Mouse (Mus musculus) lung, embryonic 16.5 days (tissue): ENCODE measurements around the gene Pmvk. TPM values are rescaled to one million over a fixed set of nuclear protein-coding genes. Genes with fewer than 3 reads are reported as not detected.

ENCODE experiments used
- ATAC-seq: fragments of 200-750 bp; cut with Nextera tagmentation; 2 replicates; pipeline ENCODE4 v1.8.0; 2017; ENCODE audit warnings: low read depth, mild to moderate bottlenecking, moderate library complexity
- H3K27ac ChIP-seq: fragments of 300-500 bp; sonication (generic); 2 replicates; pipeline ENCODE4 v1.5.1; 2014; ENCODE audit warnings: mild to moderate bottlenecking, control low read depth, low read length
- H3K27me3 ChIP-seq: fragments of 300-500 bp; sonication (generic); 2 replicates; pipeline ENCODE4 v1.6.1; 2014; ENCODE audit warnings: low read depth, low read length, mixed read lengths; ENCODE audit not compliant: control insufficient read depth, insufficient read depth
- H3K36me3 ChIP-seq: fragments of 300-500 bp; sonication (generic); 2 replicates; pipeline ENCODE4 v1.6.1; 2014; ENCODE audit warnings: low read length; ENCODE audit not compliant: control insufficient read depth, insufficient read depth
- H3K4me1 ChIP-seq: fragments of 300-500 bp; sonication (generic); replicated peaks from 2 replicates; pipeline ENCODE4 v1.6.1; 2014; ENCODE audit warnings: low read length, mixed read lengths; ENCODE audit not compliant: control insufficient read depth, insufficient read depth
- H3K4me2 ChIP-seq: fragments of 300-500 bp; sonication (generic); 2 replicates; pipeline ENCODE4 v1.6.1; 2014; ENCODE audit warnings: low read depth, low read length, control low read depth
- H3K4me3 ChIP-seq: fragments of 300-500 bp; sonication (generic); 2 replicates; pipeline ENCODE4 v1.5.1; 2014; ENCODE audit warnings: mild to moderate bottlenecking, low read length, control low read depth
- H3K9ac ChIP-seq: fragments of 300-500 bp; sonication (generic); 2 replicates; pipeline ENCODE4 v1.6.1; 2014; ENCODE audit warnings: low read length, control low read depth
- H3K9me3 ChIP-seq: fragments of 300-500 bp; sonication (generic); 2 replicates; pipeline ENCODE4 v1.6.1; 2016; ENCODE audit warnings: low read length; ENCODE audit not compliant: control insufficient read depth
- WGBS: fragments of 180-500 bp; shearing (Covaris S2); extraction: QIAGEN DNeasy Blood & Tissue Kit; methylation state at CpG from one replicate; pipeline ENCODE4 v1.1.7; 2014; 5-methylcytosine and 5-hydroxymethylcytosine counted together
- polyA plus RNA-seq: library from polyadenylated mRNA; unstranded; fragments of >200 nt; fragmentation: Nextera tagmentation; extraction: Ambion mirVana; gene quantifications from 2 replicates; pipeline ENCODE4 v1.2.1, GENCODE M21; 2015

Pmvk gene
- polyA plus RNA-seq, 1 experiment from 2014 or later: 44.4 TPM

DNA sequence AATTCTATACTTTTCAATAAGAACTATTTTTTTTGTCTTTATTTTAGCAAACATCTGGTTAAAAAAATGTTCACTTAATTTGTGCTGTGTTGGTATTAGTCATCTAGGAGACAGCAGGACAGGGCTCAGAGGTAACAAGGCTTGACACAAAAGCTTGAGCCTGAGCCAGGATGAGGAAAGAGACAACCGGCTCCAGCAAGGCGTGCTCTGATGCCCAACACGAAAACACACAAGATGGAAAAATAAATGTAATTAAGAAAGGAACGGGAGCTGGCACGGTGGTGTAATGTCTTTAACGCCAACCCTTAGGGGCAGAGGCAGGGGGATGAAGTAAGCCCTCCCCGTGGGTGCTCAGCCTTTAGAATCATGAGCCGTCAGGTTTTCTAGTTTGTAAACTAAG is 31.8 kb downstream of the Pmvk start:
- WGBS: 78% methylated on average over 8 of the region's 8 CpGs
- Histone ChIP-seq H3K9ac (no peak overlapping the region), H3K27me3 (peaks cover 4% of the 10 kb centered on the region)

DNA sequence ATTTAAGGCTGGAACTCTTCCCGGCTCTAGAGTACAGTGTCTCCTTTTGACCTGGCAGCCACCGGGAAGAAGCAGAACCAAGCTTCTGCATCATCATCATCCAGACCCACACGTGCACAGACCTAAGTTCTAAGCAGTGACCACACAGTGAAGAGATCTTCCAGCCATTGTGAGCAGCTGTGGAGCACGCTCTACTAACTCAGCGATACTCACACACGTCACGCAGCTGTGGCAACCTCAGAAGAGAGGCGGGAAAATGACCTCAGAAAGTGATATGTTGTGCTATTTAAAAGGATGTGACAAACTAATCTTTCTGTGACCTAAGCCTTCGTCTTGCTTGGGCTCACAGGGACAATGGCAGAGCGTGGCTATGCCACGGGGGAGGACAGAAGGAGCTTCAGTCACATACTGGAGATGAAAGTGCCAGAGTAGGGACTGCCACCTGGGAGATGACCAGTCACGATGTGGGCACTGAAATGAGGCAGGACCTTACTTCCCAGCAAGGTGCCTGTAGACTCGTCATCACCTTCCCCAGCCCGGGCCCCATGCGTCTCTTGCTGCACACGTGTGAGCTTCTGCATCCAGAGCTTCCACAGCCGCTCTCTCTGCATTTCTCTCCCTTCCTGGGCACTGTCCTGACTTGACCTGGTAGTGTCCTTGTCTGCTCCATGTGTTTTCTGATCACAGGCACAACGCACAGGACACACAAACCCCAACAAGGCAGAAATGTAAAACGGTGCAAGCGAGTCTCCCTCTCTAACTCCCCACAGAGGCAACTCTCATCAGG is 32.8 kb downstream of the Pmvk start:
- Histone ChIP-seq H3K27ac (no peak overlapping the region), H3K9ac (no peak overlapping the region), H3K4me2 (no peak overlapping the region), H3K9me3 (no peaks in the 10 kb centered on the region), H3K4me1 (peaks cover 7% of the 10 kb centered on the region; the same call in 1 of the 2 replicates), H3K27me3 (peaks cover 4% of the 10 kb centered on the region), H3K4me3 (no peak overlapping the region), H3K36me3 (no peaks in the 10 kb centered on the region)
- 57% methylated on average over 20 of the region's 20 CpGs for WGBS
- ATAC-seq: no peak

More for the DNA sequence above, 31.8 kb downstream of the Pmvk start:
- H3K36me3 ChIP-seq: no peaks in the 10 kb centered on the region
- ATAC-seq: no peak
- peaks cover 7% of the 10 kb centered on the region; the same call in 1 of the 2 replicates for H3K4me1 ChIP-seq
- H3K9me3 ChIP-seq: no peaks in the 10 kb centered on the region
- no peak overlapping the region for H3K27ac ChIP-seq
- no peak overlapping the region for H3K4me2 ChIP-seq
- no peak overlapping the region for H3K4me3 ChIP-seq

DNA sequence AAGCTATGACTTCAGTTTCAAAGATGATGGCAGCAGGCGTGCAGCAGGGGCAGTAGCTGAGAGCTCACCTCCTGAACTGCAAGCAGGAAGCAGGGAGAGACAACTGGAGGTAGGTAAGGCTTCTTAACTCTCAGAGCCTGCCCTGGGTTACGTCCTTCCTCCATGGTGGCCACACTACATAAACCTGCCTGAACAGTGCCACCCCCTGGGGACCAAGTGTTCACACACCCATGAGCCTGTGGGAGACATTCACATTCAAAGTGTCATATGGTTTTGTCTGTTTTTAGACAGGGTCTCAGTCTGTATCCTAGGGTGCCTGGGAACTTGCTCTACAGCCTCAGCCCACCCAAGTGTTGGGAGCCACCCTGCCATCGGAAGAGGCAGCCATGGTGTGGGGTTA is 36.4 kb downstream of the Pmvk start:
- H3K9me3 ChIP-seq: no peaks in the 10 kb centered on the region
- peaks cover 4% of the 10 kb centered on the region; the same call in 1 of the 2 replicates for H3K27me3 ChIP-seq
- no peak for ATAC-seq
- peaks cover 6% of the 10 kb centered on the region; the same call in 1 of the 2 replicates for H3K4me1 ChIP-seq
- H3K36me3 ChIP-seq: no peaks in the 10 kb centered on the region
- H3K9ac ChIP-seq: no peak overlapping the region
- H3K27ac ChIP-seq: no peak overlapping the region
- H3K4me3 ChIP-seq: no peak overlapping the region
- WGBS: 83% methylated on average over 3 of the region's 3 CpGs
- no peak overlapping the region for H3K4me2 ChIP-seq

DNA sequence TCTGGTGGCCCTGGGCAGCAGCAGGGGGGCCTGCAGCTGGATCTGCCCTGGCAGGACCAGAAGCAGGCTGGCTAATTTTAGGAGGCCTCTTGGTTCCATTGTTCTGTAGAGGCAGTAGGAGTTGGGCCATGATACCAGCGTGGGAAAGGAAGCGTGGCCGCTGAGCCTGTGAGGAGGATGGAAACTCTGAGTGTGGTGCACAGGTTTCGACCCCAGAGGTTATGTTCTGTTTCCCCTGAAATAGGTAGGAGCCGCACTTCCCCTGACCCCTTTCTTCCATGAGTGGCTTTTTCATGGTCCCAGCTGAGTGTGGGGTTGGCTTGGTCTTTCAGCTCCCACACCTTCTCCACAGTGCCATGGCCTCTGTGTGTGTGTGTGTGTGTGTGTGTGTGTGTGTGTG is 37.2 kb downstream of the Pmvk start:
- no peaks in the 10 kb centered on the region for H3K9me3 ChIP-seq

DNA sequence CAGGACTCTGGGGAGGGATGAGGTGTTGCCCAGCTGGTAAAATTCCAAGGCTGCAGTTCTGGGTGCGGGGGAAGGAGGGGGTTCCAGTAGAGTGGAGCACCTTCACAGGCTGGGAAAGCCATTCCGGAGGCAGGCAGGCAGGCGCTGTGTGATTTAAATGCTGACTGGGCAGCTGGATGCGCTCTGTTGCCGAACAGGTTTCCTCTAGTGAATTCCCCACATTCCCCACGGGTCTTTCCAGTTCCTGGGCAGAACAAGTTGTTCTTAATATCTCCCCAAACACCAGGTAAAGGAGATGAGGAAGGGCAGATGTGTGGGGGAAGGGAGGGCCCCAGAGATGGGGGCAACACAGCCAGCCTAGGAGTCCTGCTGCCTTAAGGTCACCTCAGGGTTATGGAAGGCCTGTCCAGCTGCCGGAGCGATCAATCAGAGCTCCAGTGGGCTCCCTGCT is 38.4 kb downstream of the Pmvk start:
- 20% methylated on average over 8 of the region's 8 CpGs for WGBS
- H3K36me3 ChIP-seq: no peaks in the 10 kb centered on the region
- no peaks in the 10 kb centered on the region for H3K9me3 ChIP-seq
- peak; percentile 76 for ATAC-seq
- peak overlapping the region; percentile 58 for H3K27ac ChIP-seq
- H3K9ac ChIP-seq: no peak overlapping the region
- no peak overlapping the region for H3K4me3 ChIP-seq
- H3K4me1 ChIP-seq: peaks cover 3% of the 10 kb centered on the region; the same call in 1 of the 2 replicates
- H3K27me3 ChIP-seq: no peaks in the 10 kb centered on the region
- no peak overlapping the region for H3K4me2 ChIP-seq

More for the DNA sequence above, 37.2 kb downstream of the Pmvk start:
- ATAC-seq: no peak
- H3K27ac ChIP-seq: no peak overlapping the region
- 86% methylated on average over 5 of the region's 5 CpGs for WGBS
- no peaks in the 10 kb centered on the region for H3K36me3 ChIP-seq
- H3K4me1 ChIP-seq: peaks cover 6% of the 10 kb centered on the region; the same call in 1 of the 2 replicates
- peaks cover 4% of the 10 kb centered on the region; the same call in 1 of the 2 replicates for H3K27me3 ChIP-seq
- H3K4me3 ChIP-seq: no peak overlapping the region
- no peak overlapping the region for H3K4me2 ChIP-seq
- H3K9ac ChIP-seq: no peak overlapping the region

DNA sequence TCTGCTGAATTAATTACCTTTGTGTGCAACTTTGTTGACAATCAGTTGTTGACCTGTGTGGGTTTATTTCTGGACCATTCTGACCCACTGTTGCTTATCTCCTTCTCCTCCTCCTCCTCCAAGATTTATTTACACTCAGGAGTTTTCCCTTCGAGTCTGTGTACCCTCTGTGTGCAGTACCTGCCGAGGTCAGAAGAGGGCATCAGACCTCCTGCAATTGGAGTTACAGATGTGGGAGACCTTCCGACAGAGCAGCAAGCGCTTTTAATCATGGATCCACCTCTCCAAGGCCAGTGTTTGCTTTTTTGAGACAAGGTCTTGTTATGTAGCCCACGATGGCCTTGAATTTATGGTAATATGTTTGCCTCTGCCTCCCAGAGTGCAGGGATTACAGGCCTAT is 40.3 kb downstream of the Pmvk start:
- Histone ChIP-seq H3K4me1 (peaks cover 3% of the 10 kb centered on the region; the same call in 1 of the 2 replicates), H3K9me3 (no peaks in the 10 kb centered on the region)
- no peak for ATAC-seq

DNA sequence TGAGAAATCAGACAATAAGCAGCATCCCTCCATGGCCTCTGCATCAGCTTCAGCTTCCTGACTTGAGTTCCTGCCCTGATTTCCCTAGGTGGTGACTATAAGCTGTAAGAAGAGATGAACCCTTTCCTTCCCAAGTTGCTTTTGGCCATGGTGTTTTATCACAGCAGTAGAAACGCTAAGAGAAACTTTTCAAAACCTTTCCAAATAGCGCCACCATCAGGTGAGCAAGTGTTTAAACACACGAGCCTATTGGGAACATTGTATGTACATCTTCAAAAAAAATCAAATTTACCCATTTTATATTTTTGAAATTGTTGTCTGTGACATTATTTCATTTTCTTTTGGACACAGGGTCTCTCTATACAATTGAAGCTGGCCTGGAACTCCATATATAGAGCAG is 42.0 kb downstream of the Pmvk start:
- ATAC-seq: no peak
- Histone ChIP-seq H3K4me1 (peaks cover 3% of the 10 kb centered on the region; the same call in 1 of the 2 replicates), H3K9me3 (no peaks in the 10 kb centered on the region), H3K27ac (no peak overlapping the region), H3K4me2 (no peak overlapping the region), H3K36me3 (no peaks in the 10 kb centered on the region), H3K9ac (no peak overlapping the region), H3K4me3 (no peak overlapping the region), H3K27me3 (no peaks in the 10 kb centered on the region)
- 70% methylated on average over 3 of the region's 3 CpGs for WGBS

More for the DNA sequence above, 40.3 kb downstream of the Pmvk start:
- no peaks in the 10 kb centered on the region for H3K36me3 ChIP-seq
- H3K4me3 ChIP-seq: no peak overlapping the region
- no peaks in the 10 kb centered on the region for H3K27me3 ChIP-seq
- no peak overlapping the region for H3K4me2 ChIP-seq
- no peak overlapping the region for H3K27ac ChIP-seq
- H3K9ac ChIP-seq: no peak overlapping the region
- 75% methylated on average over 5 of the region's 5 CpGs for WGBS

DNA sequence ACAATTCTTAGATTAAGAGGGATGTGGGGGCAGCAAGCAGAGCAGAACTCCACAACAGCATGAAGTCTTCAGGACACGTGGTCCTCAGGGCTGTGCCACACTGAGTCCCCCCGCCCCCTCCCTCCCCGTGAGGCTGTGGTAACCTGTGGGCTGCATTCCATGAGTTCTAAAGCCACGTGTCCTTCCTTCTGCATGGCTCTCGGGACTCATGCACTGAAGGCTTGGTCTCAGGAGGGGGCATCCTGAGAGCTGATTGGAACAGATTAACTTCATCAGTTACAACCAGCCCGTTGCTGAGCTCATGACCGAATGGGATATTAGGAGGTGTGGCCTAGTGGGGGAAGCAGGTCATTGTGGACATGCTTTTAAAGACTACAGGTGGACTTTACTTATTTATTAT is 45.4 kb downstream of the Pmvk start:
- H3K27ac ChIP-seq: no peak overlapping the region
- no peaks in the 10 kb centered on the region for H3K27me3 ChIP-seq
- H3K36me3 ChIP-seq: no peaks in the 10 kb centered on the region
- 35% methylated on average over 7 of the region's 7 CpGs for WGBS
- H3K4me3 ChIP-seq: no peak overlapping the region
- H3K4me2 ChIP-seq: no peak overlapping the region
- ATAC-seq: no peak
- no peak overlapping the region for H3K9ac ChIP-seq
- H3K4me1 ChIP-seq: no peaks in the 10 kb centered on the region
- H3K9me3 ChIP-seq: no peaks in the 10 kb centered on the region

DNA sequence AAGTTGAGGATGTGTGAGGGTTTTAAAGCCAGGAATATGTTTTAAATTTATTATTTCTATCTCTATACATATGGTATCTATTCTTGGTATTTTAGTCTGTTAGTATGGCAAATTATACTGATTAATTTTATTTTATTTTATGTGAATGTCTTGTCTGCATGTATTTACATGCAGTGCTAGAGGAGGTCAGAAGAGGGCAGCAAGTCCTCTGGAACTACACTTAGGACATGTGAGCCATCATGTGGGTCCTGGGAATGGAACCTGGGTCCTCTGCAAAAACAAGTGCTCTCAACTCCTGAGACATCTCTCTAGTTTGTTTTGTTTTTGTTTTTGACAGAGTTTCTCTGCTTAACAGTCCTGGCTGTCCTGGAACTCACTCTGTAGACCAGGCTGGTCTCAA is 47.1 kb downstream of the Pmvk start:
- Histone ChIP-seq H3K4me2 (no peak overlapping the region), H3K4me3 (no peak overlapping the region), H3K36me3 (no peaks in the 10 kb centered on the region), H3K27me3 (no peaks in the 10 kb centered on the region; the same call in 1 of the 2 replicates), H3K4me1 (no peaks in the 10 kb centered on the region), H3K9me3 (no peaks in the 10 kb centered on the region), H3K9ac (no peak overlapping the region), H3K27ac (no peak overlapping the region)
- no peak for ATAC-seq
